Mouse (Mus musculus) lung, postnatal 0 days (tissue): ENCODE measurements around the gene Pdk1.

Experiments
- CTCF ChIP-seq: IDR thresholded peaks from 2 replicates; pipeline ENCODE4 v1.5.1; 2016; ENCODE audit warnings: antibody characterized with exemption, mild to moderate bottlenecking
- EP300 ChIP-seq: IDR thresholded peaks from 2 replicates; pipeline ENCODE4 v1.6.1; 2016; ENCODE audit warnings: antibody characterized with exemption, mild to moderate bottlenecking, control low read depth

DNA sequence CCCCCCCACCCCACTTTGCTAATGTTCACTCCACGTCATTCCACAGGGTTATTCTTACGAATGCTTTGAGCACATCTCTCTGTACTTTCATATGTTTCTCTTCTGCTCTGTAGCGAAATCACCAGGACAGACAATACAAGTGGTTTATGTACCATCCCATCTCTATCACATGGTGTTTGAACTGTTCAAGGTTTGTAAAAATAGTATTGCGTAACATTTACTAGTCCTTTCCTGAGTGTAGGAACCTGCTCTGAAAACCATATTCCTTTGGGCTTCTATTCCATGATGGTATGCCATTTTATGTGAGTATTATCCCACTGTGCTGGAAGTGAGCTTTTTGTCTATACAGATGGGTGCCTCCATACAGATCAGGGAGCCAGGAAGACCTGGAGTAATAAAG lies 14.2 kb downstream of the Pdk1 start:
- no peak for TF ChIP-seq CTCF
- no peak for TF ChIP-seq EP300
